Mouse (Mus musculus) testis, adult 2 months (tissue): ENCODE results near the gene Txn2. TPM values are rescaled to one million over a fixed set of nuclear protein-coding genes. Genes with fewer than 3 reads are reported as not detected.

Experiments
- H3K27ac ChIP-seq: fragments of 200-500 bp; 2 replicates; pipeline ENCODE4 v1.5.1; 2012; ENCODE audit warnings: low read depth, low read length; ENCODE audit not compliant: control insufficient read depth, insufficient read depth
- H3K27me3 ChIP-seq: fragments of 200-500 bp; 2 replicates; pipeline ENCODE4 v1.6.1; 2012; ENCODE audit warnings: mild to moderate bottlenecking, low read length, moderate library complexity; ENCODE audit not compliant: control insufficient read depth, insufficient read depth
- H3K36me3 ChIP-seq: fragments of 200-500 bp; 2 replicates; pipeline ENCODE4 v1.6.1; 2012; ENCODE audit warnings: mild to moderate bottlenecking, low read length; ENCODE audit not compliant: control insufficient read depth, insufficient read depth
- H3K4me1 ChIP-seq: fragments of 200-500 bp; 2 replicates; pipeline ENCODE4 v1.6.1; 2012; ENCODE audit warnings: low read length; ENCODE audit not compliant: control insufficient read depth, insufficient read depth
- H3K4me3 ChIP-seq: fragments of 200-500 bp; 2 replicates; pipeline ENCODE4 v1.5.1; 2012; ENCODE audit warnings: low read depth, mild to moderate bottlenecking, low read length, moderate library complexity, mixed read lengths; ENCODE audit not compliant: control insufficient read depth
- CTCF ChIP-seq: fragments of 200-500 bp; IDR thresholded peaks from 2 replicates; pipeline ENCODE4 v1.5.1; 2012; ENCODE audit warnings: low read depth, mild to moderate bottlenecking, inconsistent platforms, low read length, moderate library complexity; ENCODE audit not compliant: control insufficient read depth, insufficient read depth, insufficient replicate concordance
- POLR2A ChIP-seq: fragments of 200-500 bp; IDR thresholded peaks from 2 replicates; pipeline ENCODE4 v1.6.1; 2012; ENCODE audit warnings: low read depth, mild to moderate bottlenecking, inconsistent platforms, low read length, moderate library complexity; ENCODE audit not compliant: control insufficient read depth
- polyA plus RNA-seq: library from polyadenylated mRNA; depleted of rRNA; stranded (reverse); fragments of >200 nt; gene quantifications from 2 replicates; pipeline ENCODE4 v1.2.3, GENCODE M21; 2012

The Txn2 gene
- polyA plus RNA-seq, 1 experiment: 133 TPM

- H3K36me3 ChIP-seq: no peaks in the 10 kb centered on the region
- TF ChIP-seq POLR2A (no peak), CTCF (no peak)
- peak overlapping the region; percentile 45; the same call in 1 of the 2 replicates for H3K27ac ChIP-seq
- H3K27me3 ChIP-seq: no peaks in the 10 kb centered on the region
- peaks cover 6% of the 10 kb centered on the region for H3K4me1 ChIP-seq
- peak overlapping the region; percentile 34 for H3K4me3 ChIP-seq
Observed at GRCm38 (mm10) chr15:77882797-77883696, 45.8 kb downstream of the Txn2 start.

- Histone ChIP-seq H3K27ac (no peak overlapping the region), H3K36me3 (no peaks in the 10 kb centered on the region), H3K27me3 (no peaks in the 10 kb centered on the region), H3K4me1 (peaks cover 6% of the 10 kb centered on the region), H3K4me3 (peak overlapping the region; percentile 25)
- no peak for TF ChIP-seq CTCF
- no peak; the same call in 1 of the 2 replicates for TF ChIP-seq POLR2A
Observed at GRCm38 (mm10) chr15:77882297-77882696, 46.5 kb downstream of the Txn2 start.

GRCm38 (mm10) chr15:77881698-77882097 is 47.1 kb downstream of the Txn2 start:
- Histone ChIP-seq H3K4me1 (peaks cover 6% of the 10 kb centered on the region), H3K36me3 (no peaks in the 10 kb centered on the region), H3K4me3 (no peak overlapping the region), H3K27me3 (no peaks in the 10 kb centered on the region), H3K27ac (no peak overlapping the region)
- TF ChIP-seq CTCF: no peak
- no peak for TF ChIP-seq POLR2A

GRCm38 (mm10) chr15:77880738-77881137 is 48.1 kb downstream of the Txn2 start:
- Histone ChIP-seq H3K4me3 (no peak overlapping the region), H3K36me3 (no peaks in the 10 kb centered on the region), H3K27me3 (no peaks in the 10 kb centered on the region), H3K27ac (no peak overlapping the region), H3K4me1 (peaks cover 6% of the 10 kb centered on the region)
- TF ChIP-seq CTCF (no peak), POLR2A (no peak)

- TF ChIP-seq POLR2A (no peak), CTCF (no peak)
- no peak overlapping the region for H3K4me3 ChIP-seq
- H3K27ac ChIP-seq: no peak overlapping the region
- H3K27me3 ChIP-seq: no peaks in the 10 kb centered on the region
- no peaks in the 10 kb centered on the region for H3K36me3 ChIP-seq
- peaks cover 6% of the 10 kb centered on the region for H3K4me1 ChIP-seq
Observed at GRCm38 (mm10) chr15:77879756-77880155, 49.0 kb downstream of the Txn2 start.

GRCm38 (mm10) chr15:77877209-77877608 is 51.6 kb downstream of the Txn2 start:
- no peaks in the 10 kb centered on the region for H3K27me3 ChIP-seq
- TF ChIP-seq POLR2A (no peak), CTCF (no peak)
- no peaks in the 10 kb centered on the region for H3K4me1 ChIP-seq
- H3K4me3 ChIP-seq: no peak overlapping the region
- H3K36me3 ChIP-seq: no peaks in the 10 kb centered on the region
- no peak overlapping the region for H3K27ac ChIP-seq

- H3K4me1 ChIP-seq: no peaks in the 10 kb centered on the region
Observed at GRCm38 (mm10) chr15:77876716-77877115, 52.1 kb downstream of the Txn2 start.

More at GRCm38 (mm10) chr15:77876716-77877115, 52.1 kb downstream of the Txn2 start:
- TF ChIP-seq POLR2A: no peak
- TF ChIP-seq CTCF: no peak
- Histone ChIP-seq H3K4me3 (no peak overlapping the region), H3K36me3 (no peaks in the 10 kb centered on the region), H3K27me3 (no peaks in the 10 kb centered on the region), H3K27ac (no peak overlapping the region)
